Mouse (Mus musculus) mouse embryonic stem cell (cell line): ENCODE measurements around the gene Gcdh.

Source experiments
- in situ Hi-C, 2 experiments: fragments of 300-500 bp; cut with MboI; formaldehyde crosslinking; loops; 1 replicate in 1 of 2; 3 replicates in 1 of 2; pipeline ENCODE4 v1.14.3; 2019 to 2020; ENCODE audit warnings: low sequenced_read_pairs in 2 of 2, low pct_unique_long_range_greater_than_20kb in 1 of 2, mixed read lengths in 1 of 2; ENCODE audit not compliant: unreplicated experiment in 1 of 2

The Gcdh gene

GRCm38 (mm10) chr8:84888280-84888679, 5.4 kb downstream of the Gcdh start:
- in situ Hi-C loops = no loop called here

- in situ Hi-C loops = no loop called here
Observed at GRCm38 (mm10) chr8:84884728-84885127, 9.0 kb downstream of the Gcdh start.

GRCm38 (mm10) chr8:84878915-84879314, 14.8 kb downstream of the Gcdh start:
- in situ Hi-C loops = no loop called here

DNA sequence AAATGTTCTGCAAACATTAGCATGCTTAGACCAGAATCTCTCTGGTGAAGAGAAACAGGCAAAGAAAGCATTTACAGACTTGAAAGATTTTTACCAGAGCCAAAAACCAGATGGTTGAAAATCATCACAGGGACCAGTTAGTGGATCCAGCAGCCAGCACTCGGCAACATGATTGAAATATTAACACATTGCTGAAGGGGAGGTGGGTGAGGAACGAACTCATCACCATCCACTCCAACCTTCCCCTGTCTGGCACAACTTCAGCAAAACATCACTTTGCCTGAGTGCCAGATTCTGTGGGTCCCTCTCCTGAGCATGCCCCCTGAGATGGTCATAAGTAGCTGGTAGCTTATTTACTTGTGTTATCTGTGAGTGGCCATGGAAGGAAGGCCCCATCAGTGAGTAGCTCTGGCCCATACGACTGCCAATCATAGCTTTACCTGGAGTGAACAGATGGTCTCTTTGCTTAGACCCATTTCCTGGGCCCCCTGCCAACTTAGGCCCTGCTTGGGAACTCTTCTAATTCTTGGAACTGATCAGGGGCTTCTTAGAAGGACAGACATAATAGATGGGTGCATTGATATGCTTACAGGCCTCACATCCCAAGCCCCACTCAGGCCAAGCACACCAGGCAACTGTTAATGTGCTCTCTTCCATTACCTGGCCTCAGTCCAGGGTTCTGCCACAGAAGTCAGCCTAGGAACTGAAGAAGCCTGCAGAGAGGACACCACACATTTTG, 16.3 kb downstream of the Gcdh start:
- in situ Hi-C loops = no loop called here

DNA sequence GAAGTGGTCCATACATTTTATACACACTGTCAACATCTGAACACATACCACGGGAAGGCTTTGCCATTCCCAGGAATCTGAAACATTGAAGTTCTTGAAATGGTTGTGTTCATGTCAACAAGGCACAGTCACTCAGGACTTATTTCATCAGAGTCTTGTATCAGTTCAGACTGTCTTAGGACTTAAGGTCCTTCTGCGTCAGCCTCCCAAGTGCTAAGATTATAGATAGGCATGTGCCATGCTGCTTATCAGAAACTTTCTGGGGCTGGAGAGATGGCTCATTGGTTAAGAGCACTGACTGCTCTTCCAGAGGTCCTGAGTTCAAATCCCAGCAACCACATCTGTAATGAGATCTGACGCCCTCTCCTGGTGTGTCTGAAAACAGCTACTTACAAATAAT, 19.4 kb downstream of the Gcdh start:
- in situ Hi-C loops = no loop called here

DNA sequence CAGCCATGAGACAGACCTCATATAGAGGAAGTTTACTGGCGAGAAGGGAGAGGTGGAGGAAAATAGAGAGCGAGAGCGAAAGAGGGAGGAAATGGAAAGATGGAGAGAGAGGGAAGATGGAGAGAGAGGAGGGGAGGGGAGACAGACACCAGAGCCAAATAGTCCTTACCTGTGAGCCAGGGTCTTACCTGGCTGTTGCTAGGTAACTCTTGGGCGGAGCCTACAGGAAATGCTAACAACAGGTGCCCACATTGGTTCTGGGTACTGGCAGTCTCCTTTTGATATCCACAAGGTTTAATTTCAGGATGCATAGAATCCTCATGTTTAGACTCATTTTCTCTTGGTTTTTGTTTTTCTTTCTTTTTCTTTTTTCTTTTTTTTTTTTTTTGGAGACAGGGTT, 20.7 kb downstream of the Gcdh start:
- in situ Hi-C loops = no loop called here

DNA sequence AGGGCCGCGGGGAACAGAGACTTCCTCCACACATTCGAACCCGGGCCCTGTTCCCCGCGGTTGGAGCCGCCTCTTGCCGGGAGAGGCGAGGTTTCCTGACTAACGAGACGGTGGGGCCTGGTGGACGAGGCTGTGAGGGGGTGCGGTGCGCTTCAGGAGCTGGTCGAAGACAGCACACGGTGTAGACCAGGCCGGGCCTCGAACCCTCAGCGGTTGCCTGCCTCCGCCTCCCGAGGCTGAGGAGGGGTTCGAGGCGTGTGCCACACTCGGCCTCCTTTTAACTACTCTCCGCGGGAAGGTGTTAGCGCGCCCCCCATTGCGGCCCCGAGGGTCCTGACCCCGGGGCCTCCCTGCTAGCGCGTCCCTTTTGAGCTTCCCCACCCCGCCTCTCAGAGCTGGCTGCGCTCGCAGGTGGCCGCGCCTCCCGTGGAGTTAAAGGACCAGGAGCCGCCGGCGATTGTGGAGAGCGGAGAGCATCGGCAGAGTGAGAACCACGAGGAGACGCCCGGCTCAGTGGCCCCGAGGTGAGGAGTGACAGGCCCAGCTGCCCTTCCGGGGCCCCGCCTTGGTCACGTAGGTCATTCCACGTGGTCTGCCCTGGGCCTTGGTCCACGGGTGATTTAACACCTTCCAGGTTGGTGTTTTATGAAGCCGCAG, 21.3 kb downstream of the Gcdh start:
- in situ Hi-C loops = no loop called here

- in situ Hi-C loops = no loop called here
Observed at GRCm38 (mm10) chr8:84871376-84872308, 22.1 kb downstream of the Gcdh start, which contains the start of gene Syce2. TSS of gene Syce2 (plus strand) at chr8:84872111.

- in situ Hi-C loops = no loop called here
Observed at GRCm38 (mm10) chr8:84856864-84857441, 36.8 kb downstream of the Gcdh start, which contains the start of gene Farsa. TSS of gene Farsa (plus strand) at chr8:84856989.

- in situ Hi-C loops = no loop called here
Observed at GRCm38 (mm10) chr8:84856434-84856833, 37.3 kb downstream of the Gcdh start.

- in situ Hi-C loops = no loop called here
Observed at GRCm38 (mm10) chr8:84847684-84848435, 45.9 kb downstream of the Gcdh start.

DNA sequence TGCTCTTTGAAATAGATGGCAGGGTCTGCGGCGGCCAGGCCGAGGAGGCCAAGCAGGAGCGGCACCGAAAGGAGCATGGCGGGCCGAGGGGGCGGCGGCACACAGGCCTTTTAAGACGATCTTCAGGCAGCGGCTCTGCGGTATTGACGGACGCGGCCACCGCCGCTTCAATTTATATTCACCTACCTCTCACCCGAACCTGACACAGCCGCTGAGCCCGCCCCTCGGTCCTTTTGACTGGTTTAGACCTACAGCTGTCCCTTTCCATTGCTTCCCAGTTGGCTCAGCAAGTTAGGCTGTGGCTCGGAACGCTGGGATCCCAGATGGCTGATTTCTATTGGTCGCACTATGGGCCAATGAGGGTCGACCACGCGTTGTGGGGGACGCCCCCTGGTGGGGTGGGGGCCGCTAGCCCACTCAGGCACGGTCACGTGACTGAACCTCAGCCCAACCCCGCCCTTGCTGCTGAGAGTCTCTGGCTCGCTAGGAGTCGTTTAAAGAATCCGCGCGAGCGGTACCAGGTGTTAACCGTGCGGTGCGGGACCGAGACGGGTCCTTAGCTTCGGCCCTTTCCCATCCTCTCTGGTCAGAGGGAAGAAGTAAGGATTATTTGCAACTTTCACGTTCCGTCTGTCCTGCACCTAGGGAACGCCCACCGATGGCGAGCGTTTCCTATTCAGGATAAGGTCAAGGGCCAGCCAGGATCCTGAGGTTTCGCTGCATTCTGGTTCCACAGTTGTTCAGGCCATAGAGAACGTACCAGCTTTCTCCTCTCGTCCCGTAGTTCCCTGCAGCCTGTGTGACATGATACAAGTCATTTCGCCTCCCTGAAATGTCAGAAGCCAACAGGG, 46.8 kb downstream of the Gcdh start, which contains the start of gene Calr:
Calr (minus strand) TSS at position 213 of the 851 bp plus-strand sequence.
- in situ Hi-C loops = no loop called here

DNA sequence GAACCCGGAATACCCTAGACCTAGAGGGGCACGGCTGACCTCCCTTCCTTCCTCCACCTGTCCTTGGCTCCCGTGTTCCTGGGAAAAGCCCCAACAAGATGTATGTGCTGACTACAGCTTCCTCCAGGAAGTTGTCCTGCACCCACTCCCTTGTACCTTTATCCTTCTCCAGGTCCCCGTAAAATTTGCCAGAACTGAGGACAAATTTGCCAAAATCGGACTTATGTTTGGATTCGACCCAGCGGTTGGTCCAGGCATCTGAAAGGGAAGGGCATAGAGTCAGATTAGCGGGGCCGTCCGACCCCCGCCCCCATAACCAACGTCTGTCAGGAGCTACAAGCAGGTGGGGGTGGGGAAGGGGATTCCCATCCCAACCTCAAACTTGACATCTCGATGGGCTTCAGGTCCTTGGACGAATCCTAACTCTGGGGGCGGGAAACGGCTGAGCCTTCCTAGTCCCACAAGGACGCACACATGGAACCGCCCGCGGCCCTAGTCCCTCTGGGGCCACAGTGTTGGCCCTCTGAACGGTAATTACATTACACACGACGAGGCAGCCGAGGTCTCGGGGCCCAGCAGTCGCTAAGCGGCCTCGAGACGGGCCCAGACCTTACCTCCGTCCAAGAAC, 47.5 kb downstream of the Gcdh start:
- in situ Hi-C loops = no loop called here

- in situ Hi-C loops = no loop called here
Observed at GRCm38 (mm10) chr8:84845355-84846093, 48.2 kb downstream of the Gcdh start.

DNA sequence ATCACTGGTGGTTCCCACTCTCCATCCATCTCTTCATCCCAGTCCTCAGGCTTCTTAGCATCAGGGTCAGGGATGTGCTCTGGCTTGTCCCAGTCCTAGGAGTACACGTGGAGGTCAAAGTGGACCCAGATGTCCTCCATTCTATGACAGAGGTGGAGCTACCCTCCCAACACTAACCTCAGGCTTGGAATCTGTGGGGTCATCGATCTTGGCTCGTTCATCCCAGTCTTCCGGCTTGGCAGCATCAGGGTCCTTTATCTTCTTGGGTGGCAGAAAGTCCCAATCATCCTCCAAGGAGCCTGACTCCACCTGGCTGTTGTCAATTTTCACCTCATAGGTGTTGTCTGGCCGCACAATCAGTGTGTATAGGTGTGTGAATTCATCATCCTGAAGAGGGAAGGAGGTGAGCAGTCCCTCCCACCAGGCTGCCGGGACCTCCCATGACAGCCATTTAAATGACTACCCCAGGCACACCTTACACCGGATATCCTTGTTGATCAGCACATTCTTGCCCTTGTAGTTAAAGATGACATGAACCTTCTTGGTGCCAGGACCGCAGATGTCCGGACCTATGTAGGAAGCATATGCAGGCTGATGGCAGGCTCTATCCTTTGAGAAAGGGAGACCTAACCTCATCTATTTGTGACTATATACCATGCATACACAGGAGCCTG, 49.2 kb downstream of the Gcdh start:
- in situ Hi-C loops = no loop called here

DNA sequence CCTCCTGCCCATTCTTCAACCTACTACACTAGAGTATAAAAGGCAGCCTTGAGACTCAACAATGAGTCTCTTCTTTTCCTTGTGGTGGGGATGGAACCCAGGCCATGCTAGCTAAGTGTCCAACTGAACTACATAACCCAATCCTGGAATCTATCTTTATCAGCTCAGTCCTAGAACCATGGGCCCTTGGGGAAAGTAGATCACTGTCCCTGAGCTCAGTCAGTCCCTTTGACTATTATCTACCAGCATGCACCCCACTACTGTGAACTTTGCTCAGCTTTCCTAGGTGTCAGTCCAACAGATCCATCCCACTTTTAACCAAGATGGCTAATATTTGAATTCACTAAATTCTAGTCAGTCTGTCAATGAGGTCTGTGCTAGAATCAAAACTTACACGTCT, 52.2 kb downstream of the Gcdh start:
- in situ Hi-C loops = no loop called here
